In genomic region chr16:32278396-32278795, GRCm38 (mm10) we compare ENCODE assay signal across 7 mouse cellular contexts. TPM values are rescaled to one million over a fixed set of nuclear protein-coding genes. Genes with fewer than 3 reads are reported as not detected.
A peak's percentile ranks its signal among the peaks of the same experiment; 100 is the strongest.
DNase-seq lines count a peak whose midpoint lies in the region; ATAC-seq and TF ChIP-seq lines count a peak whose summit lies in the region.

No protein-coding gene starts in this region.

- peak overlapping the region; percentile 97 for H3K27ac ChIP-seq in lung, postnatal 0 days (ENCODE audit: low read length)
- H3K27ac ChIP-seq in embryonic facial prominence, embryonic 12.5 days: no peak overlapping the region
- peak overlapping the region; percentile 95; the same call in 1 of the 2 replicates for H3K27ac ChIP-seq in limb, embryonic 12.5 days
- H3K27ac ChIP-seq in stomach, embryonic 14.5 days (ENCODE audit: low read length): peak overlapping the region; percentile 98; the same call in 1 of the 2 replicates

- no peak for DNase-seq in lung, postnatal 0 days (ENCODE audit: low spot score)
- DNase-seq in lung, postnatal 4 days: no peak
- no peak for DNase-seq in adrenal gland, postnatal 4 days (ENCODE audit: low spot score in 2 of 2)
- DNase-seq in retina, embryonic 14.5 days (ENCODE audit: low spot score): no peak

- no peak for TF ChIP-seq CTCF in lung, postnatal 0 days (IDR thresholded peaks at IDR 0.05)

- no peaks in the 10 kb centered on the region for H3K9me3 ChIP-seq in lung, postnatal 0 days (ENCODE audit: low read length)
- 0 out of 2 replicates have a peak, but pooled peaks cover 4% of the 10 kb centered on the region for H3K9me3 ChIP-seq in embryonic facial prominence, embryonic 12.5 days
- peaks cover 6% of the 10 kb centered on the region; the same call in 1 of the 2 replicates for H3K9me3 ChIP-seq in limb, embryonic 12.5 days
- H3K9me3 ChIP-seq in stomach, embryonic 14.5 days (ENCODE audit: control insufficient read depth, low read depth, low read length): peaks cover 8% of the 10 kb centered on the region; the same call in 1 of the 2 replicates

- 32% methylated on average over 7 of the region's 7 CpGs for WGBS in lung, postnatal 0 days
- WGBS in embryonic facial prominence, embryonic 12.5 days: 55% methylated on average over 7 of the region's 7 CpGs
- WGBS in limb, embryonic 12.5 days: 60% methylated on average over 7 of the region's 7 CpGs
- WGBS in stomach, embryonic 14.5 days: 47% methylated on average over 7 of the region's 7 CpGs

- no peaks in the 10 kb centered on the region for H3K27me3 ChIP-seq in lung, postnatal 0 days (replicated peaks; ENCODE audit: insufficient read depth, low read length)
- no peaks in the 10 kb centered on the region for H3K27me3 ChIP-seq in embryonic facial prominence, embryonic 12.5 days
- no peaks in the 10 kb centered on the region for H3K27me3 ChIP-seq in limb, embryonic 12.5 days
- H3K27me3 ChIP-seq in stomach, embryonic 14.5 days (ENCODE audit: control insufficient read depth, insufficient read depth, low read length): no peaks in the 10 kb centered on the region

- peak overlapping the region; percentile 87 for H3K4me3 ChIP-seq in lung, postnatal 0 days (ENCODE audit: low read depth, low read length)
- peak overlapping the region; percentile 77 for H3K4me3 ChIP-seq in embryonic facial prominence, embryonic 12.5 days
- peak overlapping the region; percentile 87 for H3K4me3 ChIP-seq in limb, embryonic 12.5 days (replicated peaks)
- H3K4me3 ChIP-seq in stomach, embryonic 14.5 days (ENCODE audit: low read depth, low read length): peak overlapping the region; percentile 86

- ATAC-seq in lung, postnatal 0 days: no peak
- ATAC-seq in embryonic facial prominence, embryonic 12.5 days (ENCODE audit: insufficient number of reproducible peaks, insufficient read depth, low FRiP score, low TSS enrichment): no peak
- no peak for ATAC-seq in limb, embryonic 12.5 days (ENCODE audit: insufficient number of reproducible peaks, insufficient read depth, low FRiP score, low TSS enrichment, low read depth)
- ATAC-seq in stomach, embryonic 14.5 days (ENCODE audit: insufficient number of reproducible peaks, insufficient read depth, low FRiP score, low read depth): no peak

- no peak for TF ChIP-seq EP300 in lung, postnatal 0 days (IDR thresholded peaks at IDR 0.05)

- H3K4me1 ChIP-seq in lung, postnatal 0 days (ENCODE audit: insufficient read depth, low read depth, low read length): peaks cover 4% of the 10 kb centered on the region; the same call in 1 of the 2 replicates
- peaks cover 19% of the 10 kb centered on the region; the same call in 1 of the 2 replicates for H3K4me1 ChIP-seq in embryonic facial prominence, embryonic 12.5 days
- peaks cover 10% of the 10 kb centered on the region; the same call in 1 of the 2 replicates for H3K4me1 ChIP-seq in limb, embryonic 12.5 days (replicated peaks)
- H3K4me1 ChIP-seq in stomach, embryonic 14.5 days (ENCODE audit: control insufficient read depth, insufficient read depth, low read length): no peaks in the 10 kb centered on the region

- H3K4me2 ChIP-seq in lung, postnatal 0 days (replicated peaks; ENCODE audit: low read depth, low read length): peak overlapping the region; percentile 73
- H3K4me2 ChIP-seq in embryonic facial prominence, embryonic 12.5 days (replicated peaks): peak overlapping the region; percentile 59
- peak overlapping the region; percentile 76 for H3K4me2 ChIP-seq in limb, embryonic 12.5 days
- H3K4me2 ChIP-seq in stomach, embryonic 14.5 days (replicated peaks; ENCODE audit: low read depth, low read length): peak overlapping the region; percentile 58

- H3K36me3 ChIP-seq in lung, postnatal 0 days (ENCODE audit: insufficient read depth, low read length): 0 out of 2 replicates have a peak, but pooled peaks cover 5% of the 10 kb centered on the region
- H3K36me3 ChIP-seq in embryonic facial prominence, embryonic 12.5 days: peaks cover 18% of the 10 kb centered on the region
- H3K36me3 ChIP-seq in limb, embryonic 12.5 days: peaks cover 35% of the 10 kb centered on the region
- H3K36me3 ChIP-seq in stomach, embryonic 14.5 days (ENCODE audit: control insufficient read depth, insufficient read depth, low read length): peaks cover 16% of the 10 kb centered on the region

- peak overlapping the region; percentile 79 for H3K9ac ChIP-seq in lung, postnatal 0 days (replicated peaks; ENCODE audit: low read depth)
- H3K9ac ChIP-seq in embryonic facial prominence, embryonic 12.5 days: peak overlapping the region; percentile 87
- peak overlapping the region; percentile 93 for H3K9ac ChIP-seq in limb, embryonic 12.5 days (replicated peaks)
- peak overlapping the region; percentile 92 for H3K9ac ChIP-seq in stomach, embryonic 14.5 days (replicated peaks; ENCODE audit: low read depth, low read length)

RNA-seq across cellular contexts. Expression of gene Rnf168, which starts 1.1 kb away (rescaled TPM):
- polyA plus RNA-seq in lung, postnatal 0 days (2015; fragmentation: Nextera tagmentation; extraction: Ambion mirVana): 16.5 and 18.6 TPM in 2 replicates
- polyA plus RNA-seq in embryonic facial prominence, embryonic 12.5 days (2016; fragmentation: Nextera tagmentation; extraction: Ambion mirVana): 33.8 and 41.8 TPM in 2 replicates
- polyA plus RNA-seq in limb, embryonic 12.5 days (2016; fragmentation: Nextera tagmentation; extraction: Ambion mirVana): 35.7 and 39.7 TPM in 2 replicates
- polyA plus RNA-seq in stomach, embryonic 14.5 days (2014; fragmentation: Nextera tagmentation; extraction: Ambion mirVana): 28.0 and 28.3 TPM in 2 replicates
- 10 to 100 TPM; 29.5 to 32.8 TPM for total RNA-seq in adrenal gland, postnatal 4 days (2021)

RNA-seq across cellular contexts. Expression of gene Smco1, which starts 7.1 kb away (rescaled TPM):
- 0.10 TPM in 1 of 2 replicates, not detected in the other for polyA plus RNA-seq in lung, postnatal 0 days (2015; fragmentation: Nextera tagmentation; extraction: Ambion mirVana)
- polyA plus RNA-seq in embryonic facial prominence, embryonic 12.5 days (2016; fragmentation: Nextera tagmentation; extraction: Ambion mirVana): 0.15 TPM in 1 of 2 replicates, not detected in the other
- not detected in 2 replicates for polyA plus RNA-seq in limb, embryonic 12.5 days (2016; fragmentation: Nextera tagmentation; extraction: Ambion mirVana)
- polyA plus RNA-seq in stomach, embryonic 14.5 days (2014; fragmentation: Nextera tagmentation; extraction: Ambion mirVana): not detected in 2 replicates
- total RNA-seq in adrenal gland, postnatal 4 days (2021): under 1 TPM; 0.20 to 0.23 TPM

RNA-seq across cellular contexts. Expression of gene Wdr53, which starts 31.4 kb away (rescaled TPM):
- polyA plus RNA-seq in lung, postnatal 0 days (2015; fragmentation: Nextera tagmentation; extraction: Ambion mirVana): 15.3 and 16.1 TPM in 2 replicates
- polyA plus RNA-seq in embryonic facial prominence, embryonic 12.5 days (2016; fragmentation: Nextera tagmentation; extraction: Ambion mirVana): 16.6 and 18.0 TPM in 2 replicates
- 18.4 and 19.0 TPM in 2 replicates for polyA plus RNA-seq in limb, embryonic 12.5 days (2016; fragmentation: Nextera tagmentation; extraction: Ambion mirVana)
- polyA plus RNA-seq in stomach, embryonic 14.5 days (2014; fragmentation: Nextera tagmentation; extraction: Ambion mirVana): 19.7 and 21.3 TPM in 2 replicates
- total RNA-seq in adrenal gland, postnatal 4 days (2021): 10 to 100 TPM; 16.5 to 17.9 TPM

RNA-seq across cellular contexts. Expression of gene Fbxo45, which starts 31.4 kb away (rescaled TPM):
- 7.9 and 9.2 TPM in 2 replicates for polyA plus RNA-seq in lung, postnatal 0 days (2015; fragmentation: Nextera tagmentation; extraction: Ambion mirVana)
- 22.3 and 24.8 TPM in 2 replicates for polyA plus RNA-seq in embryonic facial prominence, embryonic 12.5 days (2016; fragmentation: Nextera tagmentation; extraction: Ambion mirVana)
- 20.1 and 23.9 TPM in 2 replicates for polyA plus RNA-seq in limb, embryonic 12.5 days (2016; fragmentation: Nextera tagmentation; extraction: Ambion mirVana)
- 8.0 and 8.9 TPM in 2 replicates for polyA plus RNA-seq in stomach, embryonic 14.5 days (2014; fragmentation: Nextera tagmentation; extraction: Ambion mirVana)
- total RNA-seq in adrenal gland, postnatal 4 days (2021): 10 to 100 TPM; 26.9 to 27.3 TPM

RNA-seq across cellular contexts. Expression of gene Ubxn7, which starts 53.7 kb away (rescaled TPM):
- 12.9 and 13.2 TPM in 2 replicates for polyA plus RNA-seq in lung, postnatal 0 days (2015; fragmentation: Nextera tagmentation; extraction: Ambion mirVana)
- polyA plus RNA-seq in embryonic facial prominence, embryonic 12.5 days (2016; fragmentation: Nextera tagmentation; extraction: Ambion mirVana): 31.9 and 33.2 TPM in 2 replicates
- polyA plus RNA-seq in limb, embryonic 12.5 days (2016; fragmentation: Nextera tagmentation; extraction: Ambion mirVana): 34.6 and 34.8 TPM in 2 replicates
- polyA plus RNA-seq in stomach, embryonic 14.5 days (2014; fragmentation: Nextera tagmentation; extraction: Ambion mirVana): 28.4 and 32.4 TPM in 2 replicates
- total RNA-seq in adrenal gland, postnatal 4 days (2021): 10 to 100 TPM; 79.1 to 88.6 TPM
